Comparison of ENCODE assay signal across 10 mouse cellular contexts in the genomic region with DNA sequence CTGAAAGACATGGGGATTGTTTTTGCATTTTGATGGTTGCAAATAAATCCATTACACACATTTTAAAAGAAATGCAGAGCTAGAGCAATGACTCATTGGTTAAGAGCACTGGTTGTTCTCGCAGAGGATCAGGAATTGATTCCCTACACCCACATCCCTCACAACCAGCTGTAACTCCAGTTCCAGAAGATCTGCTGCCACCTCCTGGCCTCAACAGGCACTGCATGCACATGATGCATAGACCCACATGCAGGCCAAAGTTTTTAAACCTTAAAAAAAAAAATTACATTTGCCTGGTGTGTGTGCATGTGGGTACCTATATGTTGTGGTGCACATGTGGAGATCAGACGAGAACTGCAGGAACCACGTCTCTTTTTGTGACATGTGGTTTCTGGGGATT. TPM values are rescaled to one million over a fixed set of nuclear protein-coding genes. Genes with fewer than 3 reads are reported as not detected.
DNase-seq lines count a peak whose midpoint lies in the region; ATAC-seq and TF ChIP-seq lines count a peak whose summit lies in the region.
"Had no signal": no experiment of that assay in that cellular context is flagged by ENCODE, and none has a peak within 500 bp of the region (broad histone marks: within the 10 kb centered on the region; RNA-seq: fewer than 3 reads in every experiment).

No protein-coding gene starts in this region.

- TF ChIP-seq CTCF in hindbrain, postnatal 0 days (IDR thresholded peaks at IDR 0.05; ENCODE audit: low read depth): peak; percentile 68

- DNase-seq in adrenal gland, postnatal 10 days: peak; percentile 60
- DNase-seq in adrenal gland, postnatal 4 days (ENCODE audit: low spot score in 2 of 2): no peak
- DNase-seq in layer of hippocampus, postnatal 10 days (ENCODE audit: low spot score in 2 of 2): peak; percentile 20 to 26
- DNase-seq in layer of hippocampus, postnatal 36 days: no peak
- peak; percentile 40 for DNase-seq in WW6 (ENCODE audit: low read depth, low spot score)
- DNase-seq in hindbrain, postnatal 0 days (ENCODE audit: low spot score): peak; percentile 22
- DNase-seq in naive thymus-derived CD4-positive, alpha-beta T cell, adult 2 months (ENCODE audit: low read depth): peak; percentile 69

- no peaks in the 10 kb centered on the region for H3K36me3 ChIP-seq in hindbrain, postnatal 0 days (ENCODE audit: insufficient read depth, low read length)

- 77% methylated on average over 3 of the region's 3 CpGs for WGBS in hindbrain, postnatal 0 days

- H3K4me2 ChIP-seq in hindbrain, postnatal 0 days (ENCODE audit: low read depth, low read length): no peak overlapping the region

- no peak overlapping the region for H3K9ac ChIP-seq in hindbrain, postnatal 0 days (replicated peaks; ENCODE audit: low read length)

- H3K4me1 ChIP-seq in hindbrain, postnatal 0 days (ENCODE audit: insufficient read depth, low read length): no peaks in the 10 kb centered on the region

- H3K27me3 ChIP-seq in hindbrain, postnatal 0 days (ENCODE audit: insufficient read depth, low read length): no peaks in the 10 kb centered on the region

- no peak for ATAC-seq in hindbrain, postnatal 0 days
- ATAC-seq in frontal cortex, adult (ENCODE audit: low TSS enrichment): no peak

- H3K4me3 ChIP-seq in hindbrain, postnatal 0 days (ENCODE audit: low read length): no peak overlapping the region

- no peak overlapping the region for H3K27ac ChIP-seq in hindbrain, postnatal 0 days

- no peaks in the 10 kb centered on the region for H3K9me3 ChIP-seq in hindbrain, postnatal 0 days (ENCODE audit: low read length)

RNA-seq across cellular contexts. Expression of a gene that starts 17.7 kb away (rescaled TPM):
- 10 to 100 TPM; 17.1 to 37.9 TPM for total RNA-seq in adrenal gland, postnatal 10 days (2021)
- 10 to 100 TPM in 1 of 2 experiments, 1 to 10 TPM in 1; 1.8 to 14.6 TPM for total RNA-seq in adrenal gland, postnatal 4 days (2021)
- not detected for total RNA-seq in layer of hippocampus, postnatal 10 days (2021)
- not detected for total RNA-seq in layer of hippocampus, postnatal 36 days (2021)
- total RNA-seq in hindbrain, postnatal 0 days (2014; rRNA removed): not detected in 2 replicates
- polyA plus RNA-seq in hindbrain, postnatal 0 days (2015; fragmentation: Nextera tagmentation; extraction: Ambion mirVana): not detected in 2 replicates
- total RNA-seq: heart, postnatal 10 days had no signal

RNA-seq across cellular contexts. Expression of a gene that starts 20.0 kb away (rescaled TPM):
- 1 to 10 TPM; 2.1 to 2.5 TPM for total RNA-seq in adrenal gland, postnatal 10 days (2021)
- 1 to 10 TPM in 1 of 2 experiments, under 1 TPM in 1; 0.90 to 1.7 TPM for total RNA-seq in adrenal gland, postnatal 4 days (2021)
- total RNA-seq in layer of hippocampus, postnatal 10 days (2021): under 1 TPM; 0.67 to 0.69 TPM
- total RNA-seq in layer of hippocampus, postnatal 36 days (2021): under 1 TPM; 0.45 to 0.68 TPM
- not detected in 2 replicates for total RNA-seq in hindbrain, postnatal 0 days (2014; rRNA removed)
- 1.1 and 1.6 TPM in 2 replicates for polyA plus RNA-seq in hindbrain, postnatal 0 days (2015; fragmentation: Nextera tagmentation; extraction: Ambion mirVana)
- polyA plus RNA-seq: neural tube, embryonic 11.5 days had no signal

RNA-seq across cellular contexts. Expression of a gene that starts 45.9 kb away (rescaled TPM):
- 1 to 10 TPM; 4.6 to 5.1 TPM for total RNA-seq in adrenal gland, postnatal 10 days (2021)
- 1 to 10 TPM; 2.1 to 3.5 TPM for total RNA-seq in adrenal gland, postnatal 4 days (2021)
- 1 to 10 TPM; 1.2 to 1.4 TPM for total RNA-seq in layer of hippocampus, postnatal 10 days (2021)
- 1 to 10 TPM in 1 of 2 experiments, under 1 TPM in 1; 1.00 to 1.8 TPM for total RNA-seq in layer of hippocampus, postnatal 36 days (2021)
- total RNA-seq in hindbrain, postnatal 0 days (2014; rRNA removed): 1.7 TPM in 1 of 2 replicates, not detected in the other
- 1.3 and 1.6 TPM in 2 replicates for polyA plus RNA-seq in hindbrain, postnatal 0 days (2015; fragmentation: Nextera tagmentation; extraction: Ambion mirVana)

RNA-seq across cellular contexts. Expression of a gene that starts 56.3 kb away (rescaled TPM):
- 10 to 100 TPM; 35.0 to 76.1 TPM for total RNA-seq in adrenal gland, postnatal 10 days (2021)
- total RNA-seq in adrenal gland, postnatal 4 days (2021): 10 to 100 TPM in 1 of 2 experiments, 1 to 10 TPM in 1; 1.7 to 33.7 TPM
- 1 to 10 TPM; 1.2 to 1.3 TPM for total RNA-seq in layer of hippocampus, postnatal 10 days (2021)
- total RNA-seq in layer of hippocampus, postnatal 36 days (2021): 1 to 10 TPM in 1 of 2 experiments, not detected in 1; 1.2 TPM
- 2.3 and 2.8 TPM in 2 replicates for total RNA-seq in hindbrain, postnatal 0 days (2014; rRNA removed)
- 3.7 TPM in 2 replicates for polyA plus RNA-seq in hindbrain, postnatal 0 days (2015; fragmentation: Nextera tagmentation; extraction: Ambion mirVana)

Comparison
In these comparisons a context has a peak if more than half of its experiments do, and no peak if none do; other contexts are left out.
1. DNase-seq: peak in adrenal gland, postnatal 10 days (single experiment), layer of hippocampus, postnatal 10 days (2 of 2), WW6 (single experiment), hindbrain, postnatal 0 days (single experiment) and naive thymus-derived CD4-positive, alpha-beta T cell, adult 2 months (single experiment); none in adrenal gland, postnatal 4 days (0 of 2) and layer of hippocampus, postnatal 36 days (0 of 2).